Mouse (Mus musculus) embryonic facial prominence, embryonic 12.5 days (tissue): ENCODE data around the gene Stx4a. TPM values are rescaled to one million over a fixed set of nuclear protein-coding genes. Genes with fewer than 3 reads are reported as not detected.
A peak's percentile ranks its signal among the peaks of the same experiment; 100 is the strongest.
"Not testable (repeated sequence)": the region's sequence is repeated elsewhere in the genome, so short reads cannot be mapped to it uniquely, and the experiment has no call there.

Source experiments
- ATAC-seq: fragments of 200-750 bp; cut with Nextera tagmentation; 2 replicates; pipeline ENCODE4 v1.8.0; 2017; ENCODE audit not compliant: insufficient number of reproducible peaks, insufficient read depth, low FRiP score, low TSS enrichment
- H3K27ac ChIP-seq: fragments of 300-500 bp; sonication (generic); 2 replicates; pipeline ENCODE4 v1.5.1; 2016; ENCODE audit warnings: mild to moderate bottlenecking
- H3K27me3 ChIP-seq: fragments of 300-500 bp; sonication (generic); 2 replicates; pipeline ENCODE4 v1.6.1; 2016; ENCODE audit warnings: mild to moderate bottlenecking, moderate library complexity
- H3K36me3 ChIP-seq: fragments of 300-500 bp; sonication (generic); 2 replicates; pipeline ENCODE4 v1.6.1; 2016; ENCODE audit warnings: mild to moderate bottlenecking
- H3K4me1 ChIP-seq: fragments of 300-500 bp; sonication (generic); 2 replicates; pipeline ENCODE4 v1.6.1; 2016
- H3K4me2 ChIP-seq: fragments of 300-500 bp; sonication (generic); replicated peaks from 2 replicates; pipeline ENCODE4 v1.6.1; 2016; ENCODE audit warnings: mild to moderate bottlenecking, moderate library complexity
- H3K4me3 ChIP-seq: fragments of 300-500 bp; sonication (generic); 2 replicates; pipeline ENCODE4 v1.5.1; 2016; ENCODE audit warnings: mild to moderate bottlenecking
- H3K9ac ChIP-seq: fragments of 300-500 bp; sonication (generic); 2 replicates; pipeline ENCODE4 v1.6.1; 2016; ENCODE audit warnings: mild to moderate bottlenecking, moderate library complexity
- H3K9me3 ChIP-seq: fragments of 300-500 bp; sonication (generic); 2 replicates; pipeline ENCODE4 v1.6.1; 2016; ENCODE audit warnings: mild to moderate bottlenecking, moderate library complexity
- WGBS: fragments of 180-500 bp; shearing (Covaris S2); methylation state at CpG from one replicate; pipeline ENCODE4 v1.1.7; 2016; 5-methylcytosine and 5-hydroxymethylcytosine counted together
- polyA plus RNA-seq: library from polyadenylated mRNA; unstranded; fragments of >200 nt; fragmentation: Nextera tagmentation; extraction: Ambion mirVana; gene quantifications from 2 replicates; pipeline ENCODE4 v1.2.1, GENCODE M21; 2016

Stx4a gene
- polyA plus RNA-seq, 1 experiment from 2014 or later: 41.5 TPM

- no peak overlapping the region for H3K27ac ChIP-seq
- H3K9ac ChIP-seq: 0 out of 2 replicates have a peak overlapping the region, but pooled peaks have one; percentile 15
- no peak overlapping the region for H3K4me2 ChIP-seq
- 0 out of 2 replicates have a peak, but pooled peaks have one; percentile 29 for ATAC-seq
- 64% methylated on average over 15 of the region's 15 CpGs for WGBS
- H3K4me3 ChIP-seq: no peak overlapping the region
- H3K4me1 ChIP-seq: peaks cover 8% of the 10 kb centered on the region; the same call in 1 of the 2 replicates
- H3K36me3 ChIP-seq: peaks cover 16% of the 10 kb centered on the region
- H3K27me3 ChIP-seq: no peaks in the 10 kb centered on the region
- no peaks in the 10 kb centered on the region for H3K9me3 ChIP-seq
Observed at GRCm38 (mm10) chr7:127815954-127816821, 7.9 kb upstream of the Stx4a start.

- no peak overlapping the region for H3K9ac ChIP-seq
- H3K27me3 ChIP-seq: no peaks in the 10 kb centered on the region
- no peak overlapping the region for H3K27ac ChIP-seq
- H3K36me3 ChIP-seq: peaks cover 13% of the 10 kb centered on the region
- H3K4me3 ChIP-seq: no peak overlapping the region
- H3K4me1 ChIP-seq: peaks cover 10% of the 10 kb centered on the region
- H3K9me3 ChIP-seq: no peaks in the 10 kb centered on the region
- 81% methylated on average over 7 of the region's 7 CpGs for WGBS
- no peak overlapping the region for H3K4me2 ChIP-seq
- ATAC-seq: no peak
Observed at GRCm38 (mm10) chr7:127817053-127817452, 7.0 kb upstream of the Stx4a start.

GRCm38 (mm10) chr7:127817776-127818175, 6.3 kb upstream of the Stx4a start:
- ATAC-seq: no peak
- peaks cover 13% of the 10 kb centered on the region for H3K36me3 ChIP-seq
- WGBS: 86% methylated on average over 5 of the region's 5 CpGs
- no peaks in the 10 kb centered on the region for H3K27me3 ChIP-seq
- no peaks in the 10 kb centered on the region for H3K9me3 ChIP-seq
- peaks cover 13% of the 10 kb centered on the region for H3K4me1 ChIP-seq
- no peak overlapping the region for H3K4me3 ChIP-seq
- H3K4me2 ChIP-seq: no peak overlapping the region
- H3K27ac ChIP-seq: 0 out of 2 replicates have a peak overlapping the region, but pooled peaks have one; percentile 36
- no peak overlapping the region for H3K9ac ChIP-seq

- H3K27ac ChIP-seq: 0 out of 2 replicates have a peak overlapping the region, but pooled peaks have one; percentile 0
Observed at GRCm38 (mm10) chr7:127820836-127821509, 3.1 kb upstream of the Stx4a start.

GRCm38 (mm10) chr7:127822494-127822893, 1.6 kb upstream of the Stx4a start:
- H3K4me2 ChIP-seq: no peak overlapping the region
- H3K4me1 ChIP-seq: peaks cover 21% of the 10 kb centered on the region
- WGBS: 88% methylated on average over 3 of the region's 3 CpGs
- ATAC-seq: no peak
- no peaks in the 10 kb centered on the region for H3K27me3 ChIP-seq
- no peak overlapping the region for H3K9ac ChIP-seq
- no peaks in the 10 kb centered on the region for H3K36me3 ChIP-seq
- no peak overlapping the region for H3K27ac ChIP-seq
- H3K9me3 ChIP-seq: no peaks in the 10 kb centered on the region
- no peak overlapping the region for H3K4me3 ChIP-seq

More at GRCm38 (mm10) chr7:127820836-127821509, 3.1 kb upstream of the Stx4a start:
- Histone ChIP-seq H3K4me2 (no peak overlapping the region), H3K4me3 (no peak overlapping the region), H3K9ac (no peak overlapping the region), H3K4me1 (peaks cover 25% of the 10 kb centered on the region), H3K27me3 (no peaks in the 10 kb centered on the region), H3K9me3 (no peaks in the 10 kb centered on the region), H3K36me3 (no peaks in the 10 kb centered on the region)
- 54% methylated on average over 13 of the region's 13 CpGs for whole genome bisulfite sequencing
- no peak for ATAC-seq

- ATAC-seq: no peak
- no peaks in the 10 kb centered on the region for H3K36me3 ChIP-seq
- H3K27ac ChIP-seq: peak overlapping the region; percentile 83; the same call in 1 of the 2 replicates
- peaks cover 21% of the 10 kb centered on the region for H3K4me1 ChIP-seq
- 66% methylated on average over 11 of the region's 11 CpGs for WGBS
- H3K4me2 ChIP-seq: peak overlapping the region; percentile 73
- H3K9me3 ChIP-seq: no peaks in the 10 kb centered on the region
- H3K4me3 ChIP-seq: peak overlapping the region; percentile 83
- H3K9ac ChIP-seq: peak overlapping the region; percentile 81
- no peaks in the 10 kb centered on the region for H3K27me3 ChIP-seq
Observed at GRCm38 (mm10) chr7:127823236-127824171, 590 bp upstream of the Stx4a start.

GRCm38 (mm10) chr7:127835550-127835949, 11.5 kb downstream of the Stx4a start:
- no peaks in the 10 kb centered on the region for H3K27me3 ChIP-seq
- H3K36me3 ChIP-seq: no peaks in the 10 kb centered on the region
- 75% methylated on average over 2 of the region's 2 CpGs for WGBS
- H3K9me3 ChIP-seq: no peaks in the 10 kb centered on the region
- H3K27ac ChIP-seq: no peak overlapping the region
- no peak overlapping the region for H3K4me3 ChIP-seq
- no peak overlapping the region for H3K9ac ChIP-seq
- no peak overlapping the region for H3K4me2 ChIP-seq
- H3K4me1 ChIP-seq: no peaks in the 10 kb centered on the region
- no peak for ATAC-seq

GRCm38 (mm10) chr7:127837473-127837872, 13.4 kb downstream of the Stx4a start:
- Histone ChIP-seq H3K4me2 (no peak overlapping the region), H3K4me3 (no peak overlapping the region), H3K36me3 (no peaks in the 10 kb centered on the region), H3K4me1 (no peaks in the 10 kb centered on the region), H3K9ac (no peak overlapping the region), H3K27ac (no peak overlapping the region), H3K27me3 (no peaks in the 10 kb centered on the region), H3K9me3 (no peaks in the 10 kb centered on the region)
- WGBS: 89% methylated on average over 5 of the region's 5 CpGs
- ATAC-seq: no peak

- not testable (repeated sequence) for H3K9me3 ChIP-seq, ATAC-seq, H3K4me2 ChIP-seq, H3K36me3 ChIP-seq, H3K4me1 ChIP-seq, H3K27me3 ChIP-seq, H3K9ac ChIP-seq, H3K27ac ChIP-seq, H3K4me3 ChIP-seq
- WGBS: 74% methylated on average over 4 of the region's 4 CpGs
Observed at GRCm38 (mm10) chr7:127837878-127838277, 13.8 kb downstream of the Stx4a start.

- H3K4me2 ChIP-seq, H3K9me3 ChIP-seq, H3K27ac ChIP-seq: not testable (repeated sequence)
Observed at GRCm38 (mm10) chr7:127840031-127840430, 15.9 kb downstream of the Stx4a start.

GRCm38 (mm10) chr7:127840886-127841285, 16.8 kb downstream of the Stx4a start:
- Histone ChIP-seq H3K27ac (peak overlapping the region; percentile 89), H3K4me1 (no peaks in the 10 kb centered on the region; the same call in 1 of the 2 replicates), H3K4me2 (peak overlapping the region; percentile 90), H3K9me3 (no peaks in the 10 kb centered on the region), H3K36me3 (peaks cover 11% of the 10 kb centered on the region; the same call in 1 of the 2 replicates), H3K9ac (peak overlapping the region; percentile 58), H3K4me3 (peak overlapping the region; percentile 79), H3K27me3 (no peaks in the 10 kb centered on the region)
- WGBS: 5% methylated on average over 15 of the region's 15 CpGs
- peak; percentile 23; the same call in 1 of the 2 replicates for ATAC-seq

More at GRCm38 (mm10) chr7:127840031-127840430, 15.9 kb downstream of the Stx4a start:
- not testable (repeated sequence) for H3K9ac ChIP-seq, H3K4me1 ChIP-seq, H3K27me3 ChIP-seq, ATAC-seq, H3K4me3 ChIP-seq
- peaks cover 11% of the 10 kb centered on the region; the same call in 1 of the 2 replicates for H3K36me3 ChIP-seq
- WGBS: 82% methylated on average over 2 of the region's 2 CpGs
